Mouse (Mus musculus): ENCODE data around the gene Id3. TPM values are rescaled to one million over a fixed set of nuclear protein-coding genes. Genes with fewer than 3 reads are reported as not detected.
"Not testable (repeated sequence)": the region's sequence is repeated elsewhere in the genome, so short reads cannot be mapped to it uniquely, and the experiment has no call there.

Id3 gene
- 10 to 100 TPM; 60.0 to 74.0 TPM for total RNA-seq (2021)
- long read RNA-seq, experiment 1, transcript Id3-201 (3 exons, 1,278 nt), result major isoform, 144 of 180 reads
- long read RNA-seq, experiment 1, partial matches to known transcripts, result 1 of 180 reads
- long read RNA-seq, experiment 1, other reads (novel, unspliced or antisense), result 31 of 180 reads
- long read RNA-seq, experiment 2, transcript Id3-201 (3 exons, 1,278 nt), result major isoform, 54 of 63 reads
- long read RNA-seq, experiment 2, partial matches to known transcripts, result 0 of 63 reads
- long read RNA-seq, experiment 2, other reads (novel, unspliced or antisense), result 6 of 63 reads

DNA sequence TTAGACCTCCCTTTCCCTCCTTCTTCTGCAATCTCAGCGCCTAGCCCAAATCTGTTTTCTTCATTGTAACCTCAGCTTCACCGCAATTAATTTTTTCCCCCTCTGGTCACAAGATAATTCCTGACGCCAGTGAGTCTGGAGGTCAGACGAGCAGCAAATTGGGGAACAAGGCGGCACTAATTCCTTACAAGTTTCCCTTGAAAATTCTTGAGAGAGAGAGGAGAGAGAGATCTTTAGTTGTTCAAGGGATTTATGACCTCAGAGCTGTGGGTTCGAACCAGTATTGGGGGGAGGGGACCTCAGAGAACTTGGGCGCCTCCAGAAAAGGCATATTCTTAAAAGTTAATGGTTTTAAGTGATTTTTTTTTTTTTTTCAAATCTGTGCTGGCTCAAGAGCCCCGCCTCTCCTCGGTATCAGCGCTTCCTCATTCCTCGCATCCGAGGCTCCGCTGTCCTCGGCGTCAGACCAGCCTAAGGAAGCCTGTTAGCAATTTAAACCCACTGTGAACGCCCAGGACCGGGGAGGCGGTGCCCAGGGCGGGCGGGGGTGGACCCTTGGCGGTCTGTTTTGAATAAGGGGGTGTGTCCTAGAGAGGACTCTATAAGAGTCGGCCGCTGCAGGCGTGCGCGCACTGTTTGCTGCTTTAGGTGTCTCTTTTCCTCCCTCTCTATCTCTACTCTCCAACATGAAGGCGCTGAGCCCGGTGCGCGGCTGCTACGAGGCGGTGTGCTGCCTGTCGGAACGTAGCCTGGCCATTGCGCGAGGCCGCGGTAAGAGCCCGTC is at the start of gene Id3:
Gene Id3, plus strand, starts transcription at position 305 of the 784 bp plus-strand sequence.
- peak; percentile 96 to 97 for DNase-seq

DNA sequence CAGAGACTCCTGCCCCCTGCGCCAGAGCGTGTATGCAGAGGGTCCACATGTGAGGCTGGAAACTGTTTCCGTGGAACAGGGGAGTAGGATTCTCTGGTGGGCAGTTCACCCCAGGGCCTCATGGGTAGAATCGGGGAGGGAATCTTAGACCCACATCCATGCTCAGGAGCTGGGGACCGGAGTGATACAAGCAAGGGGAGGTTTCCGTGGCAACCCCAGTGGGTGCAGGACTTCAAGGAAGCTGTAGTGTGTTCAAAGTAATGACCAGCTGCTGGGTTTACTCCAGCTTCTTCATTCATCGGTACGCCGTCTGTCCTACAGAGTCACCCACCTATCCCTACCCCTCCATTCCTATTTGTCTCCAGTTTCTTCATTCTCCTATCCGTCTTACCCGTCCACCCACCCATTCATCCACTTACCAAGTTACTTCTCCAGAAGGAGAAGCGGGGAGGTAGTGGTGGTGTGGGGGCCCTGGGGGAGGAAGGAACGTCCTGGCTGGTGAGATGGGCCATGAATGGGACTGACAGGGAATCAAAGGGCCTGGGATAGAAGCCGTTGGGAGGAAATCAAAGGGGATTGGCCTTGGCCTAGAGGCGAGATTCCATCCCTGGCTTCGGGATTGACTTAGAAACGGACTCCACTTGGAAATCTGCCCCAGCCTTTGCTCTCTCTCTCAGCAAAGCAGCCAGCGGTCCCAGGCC is 48.6 kb upstream of the Id3 start:
- peak; percentile 49 to 67 for DNase-seq

DNA sequence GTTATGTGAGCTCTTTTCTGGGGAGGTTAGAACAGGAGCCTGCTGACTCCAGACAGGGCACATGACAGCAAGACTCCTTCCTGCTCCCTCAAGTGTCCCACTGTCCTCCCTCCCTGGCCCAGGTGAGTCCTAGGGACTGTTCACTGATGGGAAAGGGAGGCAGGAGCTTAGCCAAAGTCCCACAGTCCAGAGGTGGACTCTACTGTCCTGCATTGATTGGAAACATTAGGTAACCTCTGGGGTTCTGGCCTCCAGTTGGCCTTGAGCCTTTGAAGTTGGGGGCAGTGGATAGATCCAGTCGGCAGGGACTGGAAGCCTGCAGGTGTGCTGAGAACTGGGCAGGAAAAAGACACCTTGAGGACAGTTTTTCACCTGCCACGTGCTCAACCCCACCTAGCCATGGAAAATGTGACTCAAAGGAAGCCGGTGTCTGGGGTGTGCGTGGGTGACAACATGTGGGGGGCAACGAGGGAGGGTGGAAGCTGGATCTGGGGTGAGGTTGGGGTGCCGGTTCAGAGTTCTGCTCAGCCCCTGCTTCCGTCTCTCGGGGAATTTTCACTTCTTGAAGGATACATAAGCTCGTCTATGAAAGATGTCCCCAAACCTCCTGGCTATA is 47.7 kb upstream of the Id3 start:
- no peak for DNase-seq

DNA sequence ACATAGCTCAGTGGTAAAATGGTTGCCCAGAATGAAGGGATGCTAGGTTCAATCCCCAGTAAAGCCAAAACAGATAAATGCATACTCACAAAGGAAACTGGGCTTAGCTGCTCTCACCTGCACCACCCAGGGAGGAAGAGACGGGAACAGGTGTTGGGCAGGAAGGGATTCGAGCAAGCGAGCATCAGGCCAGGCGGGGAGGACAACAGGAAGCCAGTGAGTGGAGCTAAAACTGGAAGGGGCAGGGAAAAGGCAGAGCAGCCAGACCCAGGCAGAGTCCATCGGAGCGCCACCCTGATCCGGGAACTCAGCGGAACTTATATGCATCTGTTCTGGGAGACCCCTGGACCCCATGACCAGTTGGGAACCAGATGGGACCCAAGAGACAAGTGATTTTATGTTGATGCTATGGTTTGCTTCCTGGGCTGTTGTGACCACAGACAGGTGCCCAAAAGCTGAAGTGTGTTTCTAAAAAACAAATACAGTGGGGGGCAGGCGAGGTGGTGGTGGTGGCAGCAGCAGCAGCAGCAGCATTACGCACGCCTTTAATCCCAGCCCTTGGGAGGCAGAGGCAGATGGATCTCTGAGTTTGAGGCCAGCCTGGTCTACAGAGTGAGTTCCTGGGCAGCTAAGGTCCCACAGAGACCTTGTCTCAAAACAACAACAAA is 46.7 kb upstream of the Id3 start:
- no peak for DNase-seq

DNA sequence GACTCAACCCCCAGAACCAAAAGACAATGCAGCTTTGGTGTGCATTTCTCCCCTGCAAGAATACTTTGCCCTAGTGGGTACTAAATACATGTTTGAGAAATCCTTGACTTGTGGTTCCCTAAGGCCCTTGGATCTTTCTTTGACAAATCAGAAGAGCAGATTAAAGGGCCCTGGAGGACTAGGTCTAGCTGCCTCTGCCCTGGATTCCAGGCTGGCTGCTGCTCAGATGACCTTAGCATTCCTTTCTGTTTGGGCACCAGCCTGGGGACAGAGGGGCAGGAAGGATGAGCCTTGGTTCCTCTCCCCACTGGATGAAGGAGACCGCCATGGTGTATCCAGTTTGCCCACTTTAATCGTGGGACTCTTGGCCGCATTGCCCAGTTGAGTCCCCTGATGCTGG is 44.9 kb upstream of the Id3 start:
- DNase-seq, result peak; percentile 34 to 61

DNA sequence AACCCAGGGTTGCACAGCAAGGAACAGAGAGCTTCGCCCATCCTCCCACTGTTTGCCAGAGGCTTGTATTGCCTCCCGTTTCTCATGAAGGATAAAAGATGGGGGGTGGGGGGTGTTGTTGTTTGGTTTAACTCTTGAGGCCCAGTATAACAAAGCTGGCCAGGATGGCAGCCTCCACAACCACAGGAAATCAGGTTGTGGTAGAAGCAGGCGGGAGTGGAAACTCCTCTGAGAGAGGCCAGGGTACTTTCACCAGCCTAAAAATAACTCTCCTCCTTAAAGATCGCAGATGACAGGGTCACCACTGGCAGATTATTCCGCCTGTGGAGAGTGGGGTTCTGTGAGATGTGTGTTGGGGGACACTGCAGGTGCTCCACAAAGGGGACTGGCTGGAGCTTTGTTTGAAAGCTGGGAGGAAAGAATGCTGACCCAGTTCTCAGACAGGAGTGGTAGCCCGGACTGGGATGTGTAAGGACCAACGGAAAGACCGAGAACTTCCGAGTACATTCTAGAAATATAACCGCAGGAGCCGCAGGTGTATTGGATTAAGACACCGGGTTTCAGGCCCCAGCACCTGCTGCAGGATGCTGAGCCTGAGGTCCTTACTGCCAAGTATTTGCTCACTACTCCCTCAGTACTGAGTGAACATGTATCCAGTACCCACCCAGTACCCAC is 42.8 kb upstream of the Id3 start:
- no peak for DNase-seq

DNA sequence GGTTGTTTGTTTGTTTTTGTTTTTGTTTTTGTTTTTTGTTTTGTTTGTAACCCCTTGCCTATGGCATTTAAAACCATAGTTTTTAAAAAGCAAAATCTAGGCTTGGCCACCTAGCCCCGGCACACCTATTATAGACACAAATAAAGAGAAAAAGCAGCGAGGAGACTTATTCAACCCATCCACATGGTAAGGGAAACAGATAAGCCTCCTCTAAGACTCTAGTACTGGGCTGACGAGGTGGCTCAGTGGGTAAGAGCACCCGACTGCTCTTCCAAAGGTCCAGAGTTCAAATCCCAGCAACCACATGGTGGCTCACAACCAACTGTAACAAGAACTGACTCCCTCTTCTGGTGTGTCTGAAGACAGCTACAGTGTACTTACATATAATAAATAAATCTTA is 41.5 kb upstream of the Id3 start:
- not testable (repeated sequence) for DNase-seq

DNA sequence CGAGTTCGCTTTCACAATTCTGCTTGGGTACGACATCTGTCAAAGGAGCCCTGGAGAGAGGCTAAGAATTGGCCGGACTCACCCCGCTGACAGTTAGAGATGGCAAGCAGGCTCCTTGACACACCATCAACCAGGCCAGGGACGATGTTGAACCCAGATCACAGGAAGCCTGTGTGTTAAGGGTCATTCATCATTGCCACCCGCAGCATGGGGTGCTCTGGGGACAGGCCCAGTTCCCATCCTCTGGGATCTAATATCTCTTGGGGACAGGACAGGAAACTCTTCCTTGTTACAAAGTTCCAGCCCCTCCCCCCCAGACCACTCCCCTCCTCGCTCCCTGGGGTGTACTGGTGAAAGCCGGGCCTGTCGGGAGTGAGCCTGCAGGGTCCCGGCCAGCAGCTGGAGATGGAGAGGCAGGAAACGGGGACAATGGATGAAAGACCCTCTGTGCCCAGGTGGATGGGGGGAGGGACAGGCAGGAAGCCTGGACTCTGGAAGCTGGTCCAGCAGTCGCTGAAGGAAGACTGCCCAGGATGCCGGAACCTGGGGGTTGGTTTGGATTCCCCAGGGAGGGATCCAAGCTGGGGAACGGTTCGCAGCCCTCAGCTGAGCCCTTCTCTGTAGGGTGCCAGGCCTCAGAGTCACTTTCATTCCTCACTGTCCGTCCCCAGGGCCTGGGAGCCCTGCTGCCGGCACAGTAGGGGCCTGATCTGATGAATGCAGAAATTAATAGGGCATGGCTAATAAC is 38.5 kb upstream of the Id3 start:
- peak; percentile 29 to 53 for DNase-seq

DNA sequence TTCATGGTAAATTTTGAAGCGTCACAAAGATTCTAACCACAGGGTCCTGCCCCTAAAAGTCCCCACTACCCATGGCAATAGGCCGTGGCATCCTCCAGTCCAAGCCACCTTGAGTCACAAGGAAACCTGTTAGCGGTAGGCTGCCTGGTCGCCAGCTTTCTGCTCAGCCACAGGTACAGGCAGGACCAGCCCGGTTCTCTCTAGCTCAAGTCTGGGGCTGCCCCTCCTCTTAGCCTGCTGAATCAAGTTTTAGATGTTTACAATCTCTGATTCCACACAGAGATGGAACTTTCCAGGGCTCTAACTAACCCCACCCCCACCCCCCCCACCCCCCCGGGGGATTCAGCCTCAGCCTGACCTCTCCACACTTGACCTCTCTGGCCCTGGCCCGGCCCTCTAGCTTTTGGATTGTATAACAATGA is 36.4 kb upstream of the Id3 start:
- DNase-seq, result no peak

DNA sequence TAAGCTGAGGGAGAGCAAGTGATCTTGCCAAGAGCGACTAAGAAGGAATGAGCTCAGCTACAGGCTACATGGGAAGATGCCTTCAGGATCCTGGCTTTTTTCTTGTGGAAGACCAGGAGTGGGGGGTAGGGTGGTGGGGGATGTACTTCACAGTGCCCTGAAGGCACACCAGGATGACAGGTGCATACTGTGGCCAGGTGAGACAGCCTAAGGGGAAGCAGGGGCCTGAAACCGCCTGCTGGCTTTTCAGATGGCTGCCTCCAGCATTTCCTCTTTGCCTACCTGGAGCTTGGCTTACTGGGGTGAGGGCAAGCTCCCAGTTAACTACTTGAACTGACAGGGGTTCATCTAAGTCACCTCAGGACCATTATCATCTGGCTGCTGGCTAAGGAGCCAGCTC is 34.1 kb upstream of the Id3 start:
- DNase-seq, result no peak

DNA sequence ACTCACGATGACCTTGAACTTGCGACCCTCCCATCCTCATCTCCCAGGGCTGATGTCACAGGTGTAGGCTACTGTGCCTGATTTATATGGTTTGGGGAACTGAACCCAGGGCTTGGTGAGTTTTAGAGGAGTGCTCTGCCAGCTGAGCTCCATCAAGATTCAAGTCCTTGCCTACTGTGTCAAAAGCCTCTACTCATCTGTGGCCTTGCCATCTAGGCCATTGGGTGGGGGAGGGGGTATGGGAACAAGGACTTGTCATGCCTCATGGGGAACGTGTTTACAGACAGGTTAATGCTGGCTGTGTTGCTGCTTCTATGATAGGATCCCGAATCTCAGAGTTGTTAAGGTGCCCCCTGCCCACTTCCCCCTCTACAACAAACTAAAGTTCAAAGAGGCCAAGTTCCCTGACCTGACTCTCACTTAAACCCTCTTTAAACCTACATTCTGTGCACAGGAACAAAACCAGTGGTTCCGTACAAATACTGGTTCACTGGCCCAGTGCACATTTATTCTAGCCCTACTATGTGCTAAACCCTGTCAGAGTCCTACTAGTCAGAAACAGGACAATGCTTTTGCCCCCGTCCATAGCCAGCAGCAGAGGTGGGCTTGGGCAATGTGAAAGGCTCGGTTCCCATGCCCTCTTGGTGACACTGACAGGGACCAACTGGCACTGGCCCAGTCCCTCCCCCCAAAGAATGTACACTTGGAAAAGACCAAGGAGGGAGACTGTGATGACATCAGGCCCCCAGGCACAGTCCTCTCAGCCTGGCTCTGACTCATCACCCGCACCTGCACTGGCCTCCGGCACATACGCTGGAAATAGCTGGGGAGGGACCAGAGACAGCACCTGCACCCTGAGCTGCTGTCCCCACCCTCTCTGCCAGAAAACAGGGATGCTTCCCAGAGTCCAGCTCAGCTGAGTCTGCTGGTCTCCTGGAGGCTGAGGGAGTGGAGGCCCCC is 33.1 kb upstream of the Id3 start:
- peak; percentile 67 to 80 for DNase-seq

DNA sequence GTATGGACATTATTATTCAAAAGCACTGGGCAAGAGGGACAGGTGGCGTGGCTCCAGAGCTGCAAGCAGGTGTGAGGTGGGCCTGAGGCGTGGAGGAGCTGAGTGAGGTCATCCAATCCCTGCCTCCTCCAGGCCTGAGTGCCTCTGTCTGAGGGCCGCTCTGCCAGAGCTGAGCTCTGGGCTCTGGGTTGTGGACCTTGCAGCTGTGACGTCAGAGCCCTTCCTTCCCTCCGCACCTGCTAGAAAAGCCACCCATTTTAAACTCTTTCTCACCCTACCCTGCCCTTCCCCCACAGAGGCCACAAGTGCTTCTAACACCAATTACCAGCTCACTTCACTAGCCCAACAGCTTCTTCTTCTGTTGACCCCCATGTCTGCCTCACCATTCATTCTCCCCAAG is 31.0 kb upstream of the Id3 start:
- no peak for DNase-seq

DNA sequence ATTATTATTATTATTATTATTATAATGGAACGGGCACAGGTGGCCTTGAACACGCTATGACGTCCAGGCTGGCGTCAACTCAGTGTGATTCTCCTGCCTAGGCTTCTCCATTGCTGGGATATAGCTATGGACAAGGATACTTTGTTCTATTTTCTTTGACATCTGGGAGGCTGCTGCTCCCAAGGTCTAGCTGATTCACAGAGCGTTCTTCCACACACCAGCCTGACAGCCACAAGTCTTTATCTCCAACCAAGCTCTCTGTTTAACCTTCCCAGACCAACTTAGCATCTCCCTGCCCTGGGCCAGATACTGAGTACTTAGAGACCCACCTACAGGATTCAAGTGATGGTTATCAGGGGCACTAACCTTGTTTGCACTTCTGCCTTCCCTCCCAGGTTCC is 28.6 kb upstream of the Id3 start:
- no peak for DNase-seq

DNA sequence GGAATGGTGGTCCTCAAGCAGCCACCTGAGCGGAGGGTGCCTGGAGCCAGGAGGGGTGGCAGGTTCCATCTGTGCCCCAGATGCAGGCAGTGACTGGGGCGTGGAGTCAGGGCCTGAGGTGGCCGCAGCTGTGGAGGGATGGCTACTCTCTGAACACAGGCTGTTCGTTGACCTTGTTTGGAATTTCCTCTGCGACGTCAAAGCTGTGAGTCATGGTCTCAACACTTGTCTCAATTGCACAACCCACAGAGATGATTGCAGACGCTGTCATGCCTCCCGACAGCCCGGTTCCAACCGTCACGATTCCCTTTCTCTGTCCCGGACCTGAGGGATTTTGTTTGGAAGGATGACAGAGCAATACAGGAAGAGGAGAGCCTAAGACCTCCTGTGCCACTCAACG is 26.3 kb upstream of the Id3 start:
- peak; percentile 84 to 85 for DNase-seq

DNA sequence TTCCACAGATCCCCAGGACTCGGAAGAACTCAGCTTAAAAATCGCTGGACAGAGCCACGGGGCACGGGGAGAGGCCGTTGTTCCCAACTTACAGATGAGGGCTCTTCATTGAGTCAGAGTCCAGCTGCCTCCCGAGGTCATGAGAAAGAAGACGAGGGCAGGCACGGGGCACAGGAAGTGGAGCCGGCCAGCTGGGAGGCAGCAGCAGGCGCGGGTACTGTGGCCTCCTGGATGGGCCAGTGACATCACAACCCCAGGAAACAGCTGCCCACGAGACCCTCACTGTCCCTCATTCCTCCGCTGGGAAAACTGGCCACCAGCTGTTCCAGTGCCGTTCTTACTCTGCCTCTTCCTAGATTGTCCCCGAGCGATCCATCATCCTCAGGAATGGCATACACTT is 23.3 kb upstream of the Id3 start:
- DNase-seq, result peak; percentile 51 to 53

DNA sequence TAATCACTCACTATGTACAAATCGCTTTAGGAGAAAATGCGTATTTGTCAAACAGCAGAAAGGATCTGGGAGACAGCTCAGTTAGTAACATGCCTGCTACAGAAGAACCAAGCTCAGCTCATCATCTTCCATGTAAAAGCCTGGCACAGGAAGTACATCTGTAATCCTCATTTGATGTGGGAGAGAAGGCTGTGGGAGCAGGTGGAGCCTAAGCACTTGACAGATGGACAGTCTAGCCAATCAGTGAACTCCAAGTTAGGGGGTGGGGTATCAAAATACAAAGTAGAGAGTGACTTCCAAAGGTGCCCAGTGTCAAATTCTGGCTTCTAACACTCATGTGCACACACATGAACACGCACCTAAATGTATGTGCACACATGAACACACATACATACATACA is 22.1 kb upstream of the Id3 start:
- no peak for DNase-seq

DNA sequence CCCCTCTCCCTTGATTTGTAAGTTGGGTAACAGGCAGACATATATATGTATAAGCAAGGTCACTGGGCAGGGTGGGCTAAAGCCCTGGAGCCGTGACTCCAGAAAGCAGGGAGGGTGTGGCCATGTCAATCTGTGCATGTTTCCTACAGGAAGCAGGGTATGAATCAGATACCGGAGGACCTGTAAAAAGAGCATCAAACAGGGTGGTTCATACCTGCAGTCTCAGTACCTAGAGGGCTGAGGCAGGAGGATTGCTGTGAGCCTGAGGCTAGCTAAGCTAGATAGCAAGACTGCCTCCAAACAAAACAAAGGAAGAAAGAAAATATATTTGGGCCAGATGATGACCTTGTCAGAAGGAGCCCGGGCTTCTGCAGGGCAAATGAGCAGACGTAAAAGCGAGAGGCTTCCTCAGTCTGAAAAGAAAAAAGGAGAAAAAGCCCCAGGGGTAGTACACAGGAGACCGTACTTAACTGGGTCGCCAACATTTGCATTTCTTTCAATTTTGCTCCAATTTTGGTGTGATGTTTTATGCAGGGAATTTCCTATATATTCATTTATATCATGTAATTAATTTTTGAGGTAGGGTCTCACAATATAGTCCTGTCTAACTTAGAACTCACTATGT is 21.3 kb upstream of the Id3 start:
- DNase-seq, result no peak

DNA sequence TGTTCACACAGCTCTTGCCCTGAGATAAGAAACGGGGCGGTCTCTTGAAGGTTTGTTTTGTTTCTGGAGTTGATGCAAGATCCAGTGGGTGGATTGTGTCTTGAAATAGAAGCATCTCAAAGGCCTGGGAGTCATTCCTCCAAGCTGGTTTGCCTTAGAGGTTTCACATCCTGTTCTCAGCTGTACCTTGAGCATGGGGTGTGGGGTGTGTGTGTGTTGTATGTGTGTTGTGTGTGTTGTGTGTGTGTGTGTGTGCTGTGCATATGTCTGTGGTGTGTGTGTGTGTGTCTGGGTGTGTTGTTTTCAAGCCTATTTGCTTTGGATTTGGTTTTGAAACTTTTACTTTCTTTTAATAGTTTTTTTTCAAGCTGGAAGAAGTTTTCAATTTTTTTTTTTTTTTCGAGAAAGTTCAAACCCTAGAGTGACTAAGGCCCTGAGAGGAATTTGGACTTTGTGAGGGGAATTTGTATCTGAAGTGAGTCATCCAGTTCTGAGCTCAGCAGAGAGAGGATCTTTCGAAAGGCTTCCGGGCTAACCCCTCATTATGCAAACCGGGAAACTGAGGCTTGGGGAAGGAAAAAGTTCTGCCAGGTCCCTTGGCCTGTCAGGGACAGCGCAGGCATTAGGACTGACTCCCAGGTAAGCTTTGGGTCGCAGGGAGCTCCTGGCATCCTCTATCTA is 20.0 kb upstream of the Id3 start:
- DNase-seq, result no peak

DNA sequence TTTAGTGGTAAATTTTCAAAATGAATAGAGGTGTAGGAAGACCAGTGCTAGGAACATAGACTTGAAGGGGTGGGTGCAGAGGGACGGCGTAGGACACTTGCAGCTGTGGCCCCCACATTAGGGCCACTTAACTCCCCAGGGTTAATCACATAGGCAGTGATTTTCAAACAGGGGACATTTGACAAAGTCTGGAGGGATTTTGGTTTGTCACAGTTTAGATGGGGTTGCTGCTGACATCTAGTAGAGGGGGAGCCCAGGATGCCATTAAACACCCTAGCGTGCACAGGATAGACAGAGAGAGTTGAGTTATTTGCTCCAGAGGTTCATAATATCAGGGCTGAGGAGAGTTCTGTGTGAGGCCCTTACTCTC is 19.5 kb upstream of the Id3 start:
- no peak for DNase-seq

All from adrenal gland, postnatal 36 days (tissue).